In genomic region chr11:89058515-89059270, GRCm38 (mm10) we compare ENCODE assay signal across 9 mouse cellular contexts. TPM values are rescaled to one million over a fixed set of nuclear protein-coding genes. Genes with fewer than 3 reads are reported as not detected.
A peak's percentile ranks its signal among the peaks of the same experiment; 100 is the strongest.
DNase-seq lines count a peak whose midpoint lies in the region; ATAC-seq lines count a peak whose summit lies in the region.
"Had no signal": no experiment of that assay in that cellular context is flagged by ENCODE, and none has a peak within 500 bp of the region (broad histone marks: within the 10 kb centered on the region; RNA-seq: fewer than 3 reads in every experiment).

No protein-coding gene starts in this region.

- 71% methylated on average over 11 of the region's 11 CpGs for WGBS in embryonic facial prominence, embryonic 15.5 days
- WGBS in kidney, embryonic 16.5 days: 64% methylated on average over 11 of the region's 11 CpGs
- 80% methylated on average over 11 of the region's 11 CpGs for WGBS in midbrain, embryonic 11.5 days

- H3K4me2 ChIP-seq in embryonic facial prominence, embryonic 15.5 days (replicated peaks): peak overlapping the region; percentile 94
- H3K4me2 ChIP-seq in kidney, embryonic 16.5 days (replicated peaks; ENCODE audit: low read depth, low read length): peak overlapping the region; percentile 76
- H3K4me2 ChIP-seq in midbrain, embryonic 11.5 days: peak overlapping the region; percentile 92

- no peaks in the 10 kb centered on the region for H3K27me3 ChIP-seq in embryonic facial prominence, embryonic 15.5 days
- H3K27me3 ChIP-seq in kidney, embryonic 16.5 days (ENCODE audit: insufficient read depth, low read length): no peaks in the 10 kb centered on the region
- no peaks in the 10 kb centered on the region for H3K27me3 ChIP-seq in midbrain, embryonic 11.5 days (ENCODE audit: control insufficient read depth, insufficient read depth, low read length)

- H3K4me3 ChIP-seq in embryonic facial prominence, embryonic 15.5 days (replicated peaks): peak overlapping the region; percentile 84; the same call in 1 of the 2 replicates
- H3K4me3 ChIP-seq in kidney, embryonic 16.5 days (ENCODE audit: low read length): peak overlapping the region; percentile 90
- no peak overlapping the region; the same call in 1 of the 2 replicates for H3K4me3 ChIP-seq in midbrain, embryonic 11.5 days (ENCODE audit: low read depth, low read length)

- H3K9ac ChIP-seq in embryonic facial prominence, embryonic 15.5 days: no peak overlapping the region
- no peak overlapping the region; the same call in 1 of the 2 replicates for H3K9ac ChIP-seq in kidney, embryonic 16.5 days (replicated peaks; ENCODE audit: low read length)
- H3K9ac ChIP-seq in midbrain, embryonic 11.5 days (ENCODE audit: low read length): no peak overlapping the region; the same call in 1 of the 2 replicates

- peaks cover 21% of the 10 kb centered on the region for H3K4me1 ChIP-seq in embryonic facial prominence, embryonic 15.5 days
- H3K4me1 ChIP-seq in kidney, embryonic 16.5 days (ENCODE audit: insufficient read depth, low read length): peaks cover 15% of the 10 kb centered on the region
- peaks cover 18% of the 10 kb centered on the region for H3K4me1 ChIP-seq in midbrain, embryonic 11.5 days (ENCODE audit: control insufficient read depth, insufficient read depth, low read length)

- H3K36me3 ChIP-seq in embryonic facial prominence, embryonic 15.5 days: peaks cover 4% of the 10 kb centered on the region; the same call in 1 of the 2 replicates
- H3K36me3 ChIP-seq in kidney, embryonic 16.5 days (ENCODE audit: insufficient read depth, low read length): peaks cover 5% of the 10 kb centered on the region; the same call in 1 of the 2 replicates
- H3K36me3 ChIP-seq in midbrain, embryonic 11.5 days (ENCODE audit: control insufficient read depth, insufficient read depth, low read length): no peaks in the 10 kb centered on the region

- peak; percentile 61 for DNase-seq in 3T3-L1 (ENCODE audit: low read depth, low spot score)
- peak; percentile 64 for DNase-seq in CD4-positive helper T cell, adult 2 months (ENCODE audit: low read depth, low spot score)
- no peak for DNase-seq in midbrain, embryonic 11.5 days (ENCODE audit: low spot score, missing footprints)
- DNase-seq in thymus, postnatal 36 days: peak; percentile 61 to 80
- no peak for DNase-seq in layer of hippocampus, adult 11-12 months (ENCODE audit: low spot score)
- DNase-seq in gastrocnemius, postnatal 4 days (ENCODE audit: low spot score in 2 of 2): no peak

- no peaks in the 10 kb centered on the region for H3K9me3 ChIP-seq in embryonic facial prominence, embryonic 15.5 days (replicated peaks)
- H3K9me3 ChIP-seq in kidney, embryonic 16.5 days (ENCODE audit: low read length): no peaks in the 10 kb centered on the region
- H3K9me3 ChIP-seq in midbrain, embryonic 11.5 days (ENCODE audit: control insufficient read depth, low read length): no peaks in the 10 kb centered on the region

- no peak overlapping the region for H3K27ac ChIP-seq in embryonic facial prominence, embryonic 15.5 days (replicated peaks)
- H3K27ac ChIP-seq in kidney, embryonic 16.5 days (ENCODE audit: low read length): no peak overlapping the region
- H3K27ac ChIP-seq in midbrain, embryonic 11.5 days (ENCODE audit: low read depth, low read length): no peak overlapping the region

- ATAC-seq in embryonic facial prominence, embryonic 15.5 days (ENCODE audit: insufficient number of reproducible peaks, low FRiP score, low TSS enrichment, low read depth): no peak
- no peak for ATAC-seq in kidney, embryonic 16.5 days (ENCODE audit: low FRiP score, low TSS enrichment)
- ATAC-seq in midbrain, embryonic 11.5 days (ENCODE audit: low FRiP score): no peak

RNA-seq across cellular contexts. Expression of gene Dgke, which starts 8.0 kb away (rescaled TPM):
- 3.8 and 4.0 TPM in 2 replicates for polyA plus RNA-seq in embryonic facial prominence, embryonic 15.5 days (2015; fragmentation: Nextera tagmentation; extraction: Ambion mirVana)
- 4.0 and 4.3 TPM in 2 replicates for polyA plus RNA-seq in kidney, embryonic 16.5 days (2015; fragmentation: Nextera tagmentation; extraction: Ambion mirVana)
- polyA plus RNA-seq in midbrain, embryonic 11.5 days (2014; fragmentation: Nextera tagmentation; extraction: Ambion mirVana): 4.1 and 4.6 TPM in 2 replicates
- total RNA-seq in gastrocnemius, postnatal 4 days (2021): 1 to 10 TPM; 4.6 to 4.9 TPM

RNA-seq across cellular contexts. Expression of gene Gm525, which starts 14.9 kb away (rescaled TPM):
- polyA plus RNA-seq in embryonic facial prominence, embryonic 15.5 days (2015; fragmentation: Nextera tagmentation; extraction: Ambion mirVana): 2.0 and 2.6 TPM in 2 replicates
- 0.41 and 0.69 TPM in 2 replicates for polyA plus RNA-seq in kidney, embryonic 16.5 days (2015; fragmentation: Nextera tagmentation; extraction: Ambion mirVana)
- polyA plus RNA-seq in midbrain, embryonic 11.5 days (2014; fragmentation: Nextera tagmentation; extraction: Ambion mirVana): not detected in 2 replicates
- total RNA-seq in gastrocnemius, postnatal 4 days (2021): under 1 TPM in 1 of 2 experiments, not detected in 1; 0.56 TPM
- total RNA-seq: heart, adult 18-20 months had no signal

RNA-seq across cellular contexts. Expression of gene Trim25, which starts 59.5 kb away (rescaled TPM):
- polyA plus RNA-seq in embryonic facial prominence, embryonic 15.5 days (2015; fragmentation: Nextera tagmentation; extraction: Ambion mirVana): 13.4 and 14.1 TPM in 2 replicates
- 17.0 and 17.8 TPM in 2 replicates for polyA plus RNA-seq in kidney, embryonic 16.5 days (2015; fragmentation: Nextera tagmentation; extraction: Ambion mirVana)
- 2.9 TPM in 2 replicates for polyA plus RNA-seq in midbrain, embryonic 11.5 days (2014; fragmentation: Nextera tagmentation; extraction: Ambion mirVana)
- total RNA-seq in gastrocnemius, postnatal 4 days (2021): 10 to 100 TPM; 27.9 to 32.3 TPM

Comparison
In these comparisons a context has a peak if more than half of its experiments do, and no peak if none do; other contexts are left out.
1. DNase-seq: peak in 3T3-L1 (single experiment), CD4-positive helper T cell, adult 2 months (single experiment) and thymus, postnatal 36 days (2 of 2); none in midbrain, embryonic 11.5 days (single experiment), layer of hippocampus, adult 11-12 months (single experiment) and gastrocnemius, postnatal 4 days (0 of 2).
2. Peak in every context shown above with its lines, with median percentiles within 50 percentile points of each other: H3K4me2 ChIP-seq.